Mouse (Mus musculus) WW6 (cell line): ENCODE data around the gene Kat8.

ENCODE experiments used
- DNase-seq: peaks from one replicate; pipeline ENCODE4 v3.0.0-alpha.2; 2013; ENCODE audit warnings: low read depth, low spot score

Kat8 gene

DNA sequence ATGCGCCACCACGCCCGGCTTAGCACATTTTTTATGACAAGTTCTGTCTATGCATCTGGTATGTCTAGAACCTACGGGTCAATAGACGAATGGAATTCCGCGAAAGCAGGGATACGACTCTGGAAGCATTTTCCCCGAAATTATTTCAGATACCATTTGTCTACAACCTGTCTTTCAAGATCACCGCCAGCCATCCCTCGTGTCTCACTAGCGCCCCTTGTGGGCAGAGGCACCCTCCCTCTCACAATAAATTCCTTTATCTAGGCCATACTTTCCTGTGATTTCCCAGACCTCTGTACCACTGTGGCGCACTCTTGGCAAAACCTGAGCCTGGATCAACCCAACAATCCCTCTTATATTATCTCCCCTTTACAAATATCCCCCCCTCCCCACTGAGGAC lies 15.9 kb upstream of the Kat8 start:
- DNase-seq: peak; percentile 60

DNA sequence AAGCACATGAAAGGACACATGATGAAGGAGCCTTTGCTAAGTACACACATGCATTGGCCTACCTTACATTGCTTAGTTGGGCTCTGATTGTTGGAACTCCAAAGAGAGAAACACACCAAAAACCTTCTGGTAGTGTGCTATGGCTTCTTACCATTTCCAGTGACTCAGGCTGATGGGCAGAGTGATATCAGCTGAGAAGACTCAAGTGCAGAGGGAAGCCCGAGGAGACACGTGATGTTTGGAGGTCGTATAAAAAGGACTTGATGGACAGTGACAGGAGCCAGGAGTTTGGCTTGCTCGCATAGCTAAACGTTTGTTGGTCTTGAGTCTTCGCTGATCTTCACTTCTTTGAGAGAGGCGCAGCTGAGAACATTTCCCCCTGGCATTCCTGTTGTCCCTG lies 14.8 kb upstream of the Kat8 start:
- no peak for DNase-seq

DNA sequence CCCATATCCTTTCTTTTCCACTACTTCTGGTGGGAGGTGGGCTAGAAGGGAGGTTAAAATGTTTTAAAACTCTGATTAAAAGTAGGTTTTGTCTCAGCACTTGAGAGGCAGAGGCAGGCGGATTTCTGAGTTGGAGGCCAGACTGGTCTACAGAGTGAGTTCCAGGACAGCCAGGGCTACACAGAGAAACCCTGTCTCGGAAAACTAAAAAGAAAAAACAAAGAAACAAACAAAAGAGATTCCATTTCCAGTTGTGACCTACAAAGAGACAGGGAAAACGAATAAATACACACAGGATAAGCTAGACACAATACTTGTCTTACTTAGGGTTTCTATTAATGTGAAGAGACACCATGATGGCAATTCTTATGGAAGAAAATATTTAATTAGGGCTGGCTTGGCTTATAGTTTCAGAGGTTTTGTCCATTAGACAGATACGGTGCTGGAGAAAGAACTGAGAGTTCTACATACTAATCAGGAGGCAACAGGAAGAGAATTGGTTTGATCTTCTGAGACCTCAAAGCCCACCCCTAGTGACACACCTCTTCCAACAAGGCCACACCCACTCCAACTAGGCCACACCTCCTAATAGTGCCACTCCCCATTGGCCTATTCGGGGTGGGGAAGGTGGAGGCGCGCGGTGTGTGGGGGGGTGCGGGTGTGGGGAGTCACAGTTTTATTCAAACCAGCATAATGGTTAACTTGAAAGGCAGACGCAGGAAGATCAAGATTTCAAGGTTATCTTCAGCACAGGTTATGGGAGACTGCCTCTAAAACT lies 13.9 kb upstream of the Kat8 start:
- no peak for DNase-seq

DNA sequence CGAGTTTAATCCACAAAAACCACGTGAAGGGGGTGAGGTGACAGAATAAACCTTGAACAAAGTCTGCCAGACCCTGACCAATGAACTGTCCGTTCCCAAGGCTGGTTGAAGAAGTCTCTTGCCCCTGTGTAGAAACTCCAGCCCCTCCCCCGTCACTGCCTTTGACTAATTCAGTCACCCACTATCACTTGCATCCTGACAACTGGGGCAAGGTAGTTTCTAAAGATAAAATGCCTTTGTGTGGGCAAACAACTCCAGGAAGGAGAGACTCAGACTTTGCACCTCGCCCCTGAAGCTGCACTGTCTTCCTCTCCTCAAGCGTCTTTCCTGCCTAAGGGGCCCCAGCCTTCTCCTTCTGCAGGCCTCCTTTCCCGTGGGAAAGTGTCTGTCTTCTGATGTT lies 12.3 kb upstream of the Kat8 start:
- no peak for DNase-seq

DNA sequence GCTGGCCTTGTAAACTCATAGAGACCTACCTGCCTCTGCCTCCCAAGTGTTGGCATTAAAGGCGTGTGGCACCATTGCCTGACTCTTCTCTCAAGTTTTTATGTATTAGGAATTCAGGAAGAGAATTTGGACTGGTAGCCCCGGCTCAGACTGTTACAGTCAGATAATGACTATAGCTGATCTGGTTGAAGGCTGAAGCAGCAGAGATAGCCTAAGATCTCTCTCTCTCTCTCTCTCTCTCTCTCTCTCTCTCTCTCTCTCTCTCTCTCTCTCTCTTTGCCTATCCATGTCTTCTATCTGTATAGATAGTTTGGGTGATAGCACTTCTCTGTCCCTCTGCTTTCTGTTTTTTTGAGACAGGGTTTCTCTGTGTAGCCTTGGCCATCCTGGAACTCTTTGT lies 10.5 kb upstream of the Kat8 start:
- DNase-seq: no peak

DNA sequence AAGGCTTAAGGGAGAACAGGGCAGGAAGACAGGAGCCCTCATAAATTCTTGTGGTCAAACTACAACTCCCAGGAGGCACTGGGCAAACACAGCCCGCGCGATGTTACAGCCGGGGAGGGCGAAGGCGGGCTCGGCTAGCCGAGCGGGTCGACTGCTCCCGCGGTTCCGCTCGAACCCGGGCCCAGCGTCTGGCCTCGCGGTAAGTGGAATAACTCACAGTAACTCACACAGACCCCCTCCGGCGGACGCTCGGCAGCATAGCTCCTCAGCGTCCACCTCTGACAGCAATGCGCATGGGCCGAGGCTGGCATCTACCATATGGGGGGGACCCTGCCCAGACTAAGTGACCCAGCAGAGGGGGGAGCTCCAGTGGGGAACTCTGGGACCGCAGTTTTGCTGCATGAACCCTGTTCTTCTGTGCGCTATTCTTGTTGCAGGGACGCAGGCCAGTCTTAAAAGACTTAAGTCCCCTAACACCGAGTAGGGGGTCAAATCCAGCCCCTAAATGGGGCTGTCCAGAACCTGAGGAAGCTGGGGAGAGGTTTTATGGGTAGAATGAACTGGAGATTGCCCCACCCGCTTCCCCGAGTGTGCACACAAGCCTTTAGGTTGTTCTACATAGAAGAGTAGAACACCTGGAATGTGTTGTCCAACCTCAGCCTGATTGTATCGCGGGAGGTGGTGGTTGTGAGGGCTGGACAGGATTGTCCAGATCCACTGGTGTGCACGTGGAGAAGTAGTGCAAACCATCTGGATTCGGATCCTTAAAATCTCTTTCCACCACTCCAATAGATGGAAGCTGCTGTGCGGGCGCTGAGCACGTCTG lies 8.1 kb upstream of the Kat8 start, which contains the start of gene Bckdk:
TSS of gene Bckdk (plus strand) at position 112 of the 826 bp plus-strand sequence.
- DNase-seq: peak; percentile 69

DNA sequence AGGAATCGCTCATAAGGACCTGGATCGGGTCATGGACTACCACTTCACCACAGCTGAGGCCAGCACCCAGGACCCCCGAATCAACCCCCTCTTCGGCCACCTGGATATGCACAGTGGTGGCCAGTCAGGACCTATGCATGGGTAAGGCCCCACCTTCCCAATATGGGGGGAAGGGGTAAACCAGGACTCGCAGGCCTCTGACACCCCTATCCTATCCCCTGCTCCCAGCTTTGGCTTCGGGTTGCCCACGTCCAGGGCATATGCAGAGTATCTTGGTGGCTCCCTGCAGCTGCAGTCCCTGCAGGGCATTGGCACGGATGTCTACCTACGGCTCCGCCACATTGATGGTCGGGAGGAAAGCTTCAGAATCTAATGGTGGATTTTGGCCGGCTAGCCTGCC lies 4.4 kb upstream of the Kat8 start:
- DNase-seq: no peak

DNA sequence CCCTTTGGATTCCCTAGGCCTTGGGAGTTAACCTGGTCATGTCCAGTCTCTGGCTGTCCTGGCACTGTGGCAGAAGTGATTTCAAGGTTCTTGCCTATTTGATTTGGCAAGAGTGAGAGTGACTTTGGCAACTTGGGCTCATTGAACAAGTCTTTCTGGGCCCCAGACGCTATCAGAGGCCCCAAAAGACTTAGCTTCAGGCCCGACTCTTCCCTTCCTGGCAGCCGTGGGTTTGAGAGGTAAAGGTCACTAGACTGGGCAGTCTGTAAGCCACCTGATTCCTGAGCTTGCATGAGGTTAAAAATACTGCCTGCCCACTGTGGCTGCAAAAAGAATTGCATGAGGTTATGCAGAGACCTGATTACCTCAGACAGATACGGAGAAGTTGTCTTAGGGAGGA lies 3.7 kb upstream of the Kat8 start:
- DNase-seq: no peak

DNA sequence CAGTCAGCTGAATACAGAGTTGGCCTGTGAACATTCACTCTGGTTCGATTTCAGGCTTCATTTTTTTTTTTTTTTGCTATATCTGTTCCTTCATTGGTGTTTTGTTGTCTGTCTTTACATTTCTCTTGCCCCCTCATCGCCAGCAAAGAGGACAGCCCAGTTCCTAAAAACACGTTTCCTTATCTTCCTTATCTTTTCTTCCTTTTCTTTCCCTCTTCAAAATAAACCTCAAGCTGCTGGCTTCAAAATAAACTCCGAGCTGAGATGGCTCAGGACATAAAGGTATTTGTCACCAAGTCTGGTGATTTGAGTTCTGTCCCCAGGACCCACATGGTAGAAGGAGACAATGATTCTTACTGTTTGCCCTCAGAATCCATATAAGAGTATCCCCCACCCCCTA lies 622 bp downstream of the Kat8 start:
- no peak for DNase-seq

DNA sequence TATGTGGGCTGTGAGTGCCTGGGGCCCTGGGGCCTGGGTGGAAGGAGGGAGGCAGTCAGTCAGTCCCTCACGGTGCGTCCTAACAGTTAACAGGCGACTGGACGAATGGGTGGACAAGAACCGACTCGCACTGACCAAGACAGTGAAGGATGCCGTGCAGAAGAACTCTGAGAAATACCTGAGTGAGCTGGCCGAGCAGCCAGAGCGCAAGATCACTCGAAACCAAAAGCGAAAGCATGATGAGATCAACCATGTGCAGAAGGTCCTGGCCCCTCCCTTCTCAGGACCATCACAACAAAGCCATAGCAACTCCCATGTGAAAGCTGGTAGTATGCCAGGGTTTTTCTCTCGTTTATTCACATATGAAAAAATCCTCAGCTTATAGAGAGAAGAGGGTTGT lies 3.0 kb downstream of the Kat8 start:
- DNase-seq: no peak

DNA sequence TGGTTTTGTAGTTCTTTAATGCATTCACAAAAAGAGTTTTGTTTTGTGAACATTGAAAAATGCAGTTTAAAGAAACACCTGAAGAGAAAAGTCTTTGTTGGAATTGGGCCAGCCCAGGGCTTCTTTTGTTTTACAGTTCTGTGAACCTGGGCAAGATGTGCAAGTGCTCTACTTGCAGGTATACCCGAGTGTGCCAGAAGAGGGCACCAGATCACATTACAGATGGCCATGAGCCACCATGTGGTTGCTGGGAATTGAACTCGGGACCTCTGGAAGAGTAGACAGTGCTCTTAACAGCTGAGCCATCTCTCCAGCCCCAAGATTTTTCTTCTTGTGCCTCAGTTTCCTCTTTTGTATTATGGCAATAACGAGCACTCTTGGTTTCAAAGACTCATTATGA lies 5.9 kb downstream of the Kat8 start:
- DNase-seq: no peak

DNA sequence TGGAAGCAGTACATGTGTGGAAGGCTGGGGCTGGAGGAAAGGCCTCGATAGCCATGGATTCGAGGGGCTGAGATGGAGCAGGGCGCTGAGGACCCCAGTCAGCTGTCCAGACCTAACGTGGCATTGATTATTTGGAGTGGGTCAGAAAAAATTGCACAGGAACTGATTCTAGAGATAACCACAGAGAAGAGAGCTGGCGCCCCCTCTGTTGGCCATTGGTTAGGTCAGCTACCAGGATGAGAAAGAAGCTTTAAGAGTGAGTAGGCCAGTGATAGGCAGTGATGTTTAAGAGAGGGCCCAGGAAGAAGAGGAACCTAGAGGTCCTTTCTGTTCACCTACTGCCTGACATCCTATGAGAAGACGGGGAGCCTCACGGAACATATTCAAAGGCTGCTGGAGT lies 7.0 kb downstream of the Kat8 start:
- no peak for DNase-seq

DNA sequence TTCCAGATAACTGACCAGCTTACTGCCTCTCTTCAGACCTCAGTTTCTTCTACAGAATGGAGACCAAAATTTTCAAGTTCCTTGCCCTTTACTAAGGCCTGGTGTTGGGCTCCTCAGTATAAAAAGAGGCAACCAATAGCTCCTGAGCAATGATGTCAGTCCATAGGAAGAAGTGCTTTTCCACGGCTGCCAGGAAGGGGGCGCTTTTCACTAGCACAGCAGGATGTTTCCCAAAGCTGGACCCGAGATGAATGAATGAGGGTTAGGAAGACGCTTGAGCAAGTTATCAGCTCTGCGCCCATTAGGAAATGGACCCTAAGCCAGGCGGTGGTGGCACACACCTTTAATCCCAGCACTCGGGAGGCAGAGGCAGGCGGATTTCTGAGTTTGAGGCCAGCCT lies 9.2 kb downstream of the Kat8 start:
- DNase-seq: no peak

DNA sequence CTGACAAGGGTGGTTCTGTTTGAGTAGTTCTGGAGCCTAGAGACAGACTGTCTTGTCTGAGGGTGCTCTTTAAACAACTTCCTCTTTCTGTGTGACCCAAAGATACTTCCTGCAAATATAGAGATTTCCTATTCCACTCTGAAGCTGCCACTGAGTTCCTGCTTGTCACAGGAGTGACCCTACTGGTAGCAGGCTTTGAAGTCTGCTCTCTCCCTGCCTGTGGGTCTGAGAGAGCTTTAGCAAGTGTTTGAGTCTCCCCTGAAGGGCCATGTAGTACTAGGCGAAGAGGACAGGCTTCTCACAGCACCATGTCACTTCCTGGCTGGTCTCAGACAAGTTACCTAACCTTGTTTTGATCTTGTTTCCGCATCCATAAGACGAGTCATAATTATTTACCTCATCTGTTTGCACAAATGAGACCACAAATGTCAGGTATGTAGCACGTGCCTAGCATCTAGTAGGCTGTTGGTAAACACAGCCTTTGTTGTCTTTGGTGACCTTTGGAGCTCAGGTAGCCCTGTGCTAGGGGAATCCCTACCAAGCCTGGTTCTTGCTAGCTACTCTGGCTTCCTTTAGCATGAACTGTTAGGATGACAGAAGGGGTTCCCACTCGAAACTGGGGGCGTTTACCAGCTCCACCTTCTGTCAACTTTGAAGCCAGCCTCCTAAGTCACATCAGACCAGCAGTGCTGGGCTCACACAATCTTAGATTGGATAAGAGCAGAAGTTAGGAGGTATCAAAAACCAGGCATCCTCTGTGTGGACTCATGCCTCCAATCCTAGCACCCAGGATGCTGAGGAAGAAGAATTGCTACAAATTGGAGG lies 10.3 kb downstream of the Kat8 start:
- no peak for DNase-seq

DNA sequence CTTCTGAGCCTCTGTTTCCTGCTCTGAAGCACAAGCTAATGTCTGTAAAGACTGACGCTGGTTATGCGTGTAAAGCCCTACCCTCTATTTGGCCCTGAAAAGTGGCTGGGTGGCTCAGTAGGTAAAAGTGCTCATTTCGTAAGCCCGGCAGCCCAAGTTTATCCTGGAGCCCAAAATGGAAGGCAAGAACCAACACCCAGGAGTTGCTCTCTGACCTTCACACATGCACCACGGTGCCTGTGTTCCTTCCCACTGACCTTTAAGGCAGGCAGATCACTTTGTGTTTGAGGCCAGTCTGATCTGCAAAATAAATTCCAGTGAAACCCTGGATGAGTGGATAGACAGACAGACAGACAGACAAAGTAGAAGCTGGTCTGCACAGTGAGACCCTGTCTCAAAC lies 11.4 kb downstream of the Kat8 start:
- DNase-seq: no peak

DNA sequence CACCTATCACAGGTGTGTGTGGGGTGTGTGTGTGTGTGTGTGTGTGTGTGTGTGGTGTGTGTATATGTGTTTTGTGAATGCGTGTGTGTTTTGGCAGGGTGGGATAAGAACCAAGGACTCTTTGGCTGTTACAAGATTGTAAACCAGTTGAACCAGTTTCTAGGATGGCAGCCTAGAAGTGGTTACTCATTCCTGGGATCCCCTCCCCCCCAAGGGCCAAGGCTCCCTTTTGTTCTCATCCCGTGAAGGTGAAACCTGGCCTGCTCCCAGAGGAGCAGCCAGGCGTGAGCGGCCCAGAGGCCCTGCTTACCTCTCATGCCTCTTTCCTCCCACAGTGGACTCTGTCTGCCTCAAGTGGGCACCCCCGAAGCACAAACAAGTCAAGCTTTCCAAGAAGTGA lies 12.9 kb downstream of the Kat8 start:
- no peak for DNase-seq

DNA sequence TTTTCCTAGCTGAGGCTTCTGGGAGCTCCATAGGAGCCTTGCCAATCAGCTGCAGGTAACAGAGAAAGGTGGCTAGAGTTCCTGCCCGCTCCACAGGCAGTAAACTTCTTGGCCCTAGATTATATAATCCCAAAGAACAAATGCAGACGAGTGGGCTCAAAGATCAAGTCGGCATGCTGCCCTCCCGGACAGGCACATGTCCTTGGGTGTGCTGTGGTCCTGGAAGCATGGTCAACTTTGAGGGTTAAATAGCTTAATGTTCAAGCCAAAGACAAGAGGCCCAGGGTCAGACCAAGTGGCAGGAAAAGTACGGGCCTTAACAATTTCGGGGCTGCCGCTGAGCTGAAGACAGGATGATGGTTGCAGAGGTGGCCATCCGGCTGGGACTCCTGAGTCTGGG lies 13.8 kb downstream of the Kat8 start:
- DNase-seq: no peak

DNA sequence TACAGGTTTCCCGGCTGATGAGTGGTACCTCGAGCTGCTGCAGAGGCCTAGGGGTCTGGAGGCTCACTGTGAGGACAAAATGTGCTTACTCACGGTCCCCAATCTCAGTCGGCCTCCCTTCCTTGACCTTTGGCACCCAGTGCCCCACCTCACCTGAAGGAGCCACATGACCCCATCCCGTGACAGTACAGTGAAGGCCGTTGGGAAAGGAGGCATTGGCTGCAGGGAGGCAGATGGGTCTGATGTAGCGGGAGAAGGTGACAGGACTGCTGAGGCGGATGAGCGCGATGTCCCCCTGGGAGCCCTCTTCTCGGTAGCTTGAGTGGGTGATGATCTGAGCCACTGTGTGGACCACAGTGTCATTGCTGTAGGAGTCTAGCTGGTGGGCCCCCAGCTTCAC lies 14.5 kb downstream of the Kat8 start:
- no peak for DNase-seq

DNA sequence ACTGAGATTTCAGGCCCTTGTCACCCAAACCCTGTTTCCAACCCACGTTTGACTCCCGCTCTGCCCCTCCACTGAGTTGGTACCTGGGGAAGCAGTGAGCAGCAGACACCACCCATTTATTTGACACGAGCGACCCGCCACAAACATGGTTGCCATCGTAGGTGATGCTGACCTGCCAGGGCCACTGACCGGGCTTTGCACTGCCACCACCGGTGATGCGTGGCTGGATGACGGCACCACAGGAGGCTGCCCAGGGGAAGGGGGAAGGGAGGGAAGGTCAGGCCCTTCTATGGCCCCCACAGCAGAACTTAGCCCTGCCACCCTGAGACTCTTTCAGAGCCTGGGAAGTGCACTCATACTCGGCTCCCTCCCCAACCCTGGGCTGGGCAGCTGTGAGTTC lies 15.4 kb downstream of the Kat8 start:
- DNase-seq: no peak

DNA sequence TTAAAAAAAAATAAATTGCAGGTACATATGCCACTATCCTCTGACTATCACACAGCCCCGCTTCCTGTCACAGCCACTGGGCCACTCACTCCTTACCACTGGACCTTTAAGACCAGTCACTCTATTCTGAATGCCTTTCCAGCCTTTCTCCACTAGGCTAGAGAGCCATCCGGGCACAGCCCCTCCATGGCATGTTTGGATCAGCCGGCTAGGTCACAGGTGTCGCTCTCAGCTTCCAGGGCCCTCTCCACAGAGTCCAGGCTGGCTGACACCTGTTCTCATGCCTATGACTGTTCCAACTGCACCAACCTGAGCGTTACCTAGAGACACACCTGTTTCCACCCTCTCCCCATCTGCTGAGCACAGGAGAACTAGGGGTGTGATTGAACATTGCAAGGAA lies 16.3 kb downstream of the Kat8 start:
- no peak for DNase-seq

DNA sequence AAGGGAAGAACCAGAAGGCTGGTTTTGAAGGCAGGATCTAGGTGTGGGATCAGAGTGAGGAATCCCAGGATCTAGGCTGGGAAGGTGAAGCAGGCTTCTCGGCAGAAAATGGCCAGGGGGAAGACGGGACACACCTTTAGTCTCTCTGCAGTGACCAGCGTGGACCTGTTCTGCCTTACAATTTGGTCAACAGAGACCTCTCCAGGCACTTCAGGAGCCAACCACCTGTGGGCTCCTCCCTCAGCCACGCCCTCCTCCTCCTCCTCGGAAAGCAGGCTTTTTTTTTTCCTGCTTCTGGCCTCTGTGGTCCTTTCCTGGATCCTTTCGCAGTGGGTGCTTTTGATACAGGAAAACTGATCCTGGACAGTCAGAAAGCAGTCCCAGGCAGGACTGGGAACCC lies 17.6 kb downstream of the Kat8 start, which contains the start of gene Prss8:
TSS of gene Prss8 (minus strand) at position 182 of the 400 bp plus-strand sequence.
- no peak for DNase-seq

DNA sequence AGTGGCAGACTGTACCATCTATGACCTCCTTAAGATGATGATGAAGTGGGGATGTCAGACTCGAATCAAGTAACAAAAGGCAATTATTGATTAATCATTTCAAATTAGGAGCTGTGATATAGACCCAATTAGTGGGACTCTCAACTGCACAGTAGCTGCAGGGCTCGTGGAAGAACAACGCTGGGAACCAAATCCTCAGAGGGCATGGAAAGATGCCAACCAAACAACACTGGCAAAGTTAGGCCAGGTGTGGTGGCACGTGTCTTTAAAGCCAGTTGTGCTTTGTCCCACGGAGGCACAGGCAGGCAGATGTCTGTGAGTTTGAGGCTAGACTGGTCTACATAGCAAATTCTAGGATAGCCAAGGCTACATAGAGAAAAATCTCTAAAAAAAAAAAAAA lies 18.3 kb downstream of the Kat8 start:
- no peak for DNase-seq
